Mouse (Mus musculus) pancreas, adult 10 weeks (tissue): Measurements from ENCODE around the gene Btbd35f22. TPM values are rescaled to one million over a fixed set of nuclear protein-coding genes. Genes with fewer than 3 reads are reported as not detected.

Experiments
- polyA plus RNA-seq: library from polyadenylated mRNA; stranded (reverse); fragments of 350-450 nt; fragmentation: Illumina TruSeq; extraction: RNeasy Lipid Tissue Mini Kit (QIAGEN cat#74804); gene quantifications from one replicate; pipeline ENCODE4 v1.2.3, GENCODE M21; 2015; ENCODE audit warnings: low read depth, low replicate concordance; ENCODE audit not compliant: insufficient read depth

Btbd35f22 gene
- not detected for polyA plus RNA-seq

GRCm38 (mm10) chrX:32047529-32047928, at the start of gene Btbd35f22:
Gene Btbd35f22, plus strand, starts transcription at chrX:32047829.

Other genes starting within 250 kb of the Btbd35f22 start
- not detected for gene Gm21637, start 85.8 kb upstream of the Btbd35f22 start, polyA plus RNA-seq
- not detected for gene Btbd35f2, start 230.6 kb downstream of the Btbd35f22 start, polyA plus RNA-seq